Comparison of ENCODE assay signal across 22 mouse cellular contexts in genomic region chr17:79770911-79771310, GRCm38 (mm10). TPM values are rescaled to one million over a fixed set of nuclear protein-coding genes. Genes with fewer than 3 reads are reported as not detected.
"Had no signal": no experiment of that assay in that cellular context is flagged by ENCODE, and none has a peak within 500 bp of the region (broad histone marks: within the 10 kb centered on the region; RNA-seq: fewer than 3 reads in every experiment).

No protein-coding gene starts in this region.

- DNase-seq: gastrocnemius, postnatal 25 days; heart, postnatal 10 days; heart, postnatal 4 days; kidney, adult 18-20 months; kidney, adult 8-10 months; kidney, postnatal 10 days; kidney, postnatal 25 days; kidney, postnatal 4 days; left cerebral cortex, postnatal 4 days had no signal

- H3K4me2 ChIP-seq: intestine, embryonic 15.5 days; limb, embryonic 15.5 days; liver, embryonic 12.5 days had no signal

- H3K4me3 ChIP-seq: heart, embryonic 10.5 days; heart, embryonic 12.5 days; hindbrain, embryonic 12.5 days; intestine, embryonic 15.5 days; layer of hippocampus, adult 2 months; limb, embryonic 13.5 days; limb, embryonic 15.5 days; liver, embryonic 12.5 days had no signal

- H3K27ac ChIP-seq: heart, embryonic 10.5 days; hindbrain, embryonic 10.5 days; hindbrain, embryonic 12.5 days; hindbrain, embryonic 14.5 days; intestine, embryonic 15.5 days; layer of hippocampus, adult 2 months; limb, embryonic 13.5 days; limb, embryonic 15.5 days; liver, embryonic 12.5 days; liver, embryonic 14.5 days had no signal

- H3K9me3 ChIP-seq: heart, embryonic 10.5 days; heart, embryonic 12.5 days; hindbrain, embryonic 10.5 days; hindbrain, embryonic 12.5 days; intestine, embryonic 15.5 days; limb, embryonic 13.5 days; limb, embryonic 15.5 days; liver, embryonic 12.5 days had no signal

- H3K36me3 ChIP-seq: heart, embryonic 10.5 days; heart, embryonic 12.5 days; hindbrain, embryonic 10.5 days; hindbrain, embryonic 12.5 days; intestine, embryonic 15.5 days; limb, embryonic 13.5 days; limb, embryonic 15.5 days; liver, embryonic 12.5 days had no signal

- H3K4me1 ChIP-seq: heart, embryonic 12.5 days; intestine, embryonic 15.5 days; liver, embryonic 12.5 days had no signal

- ATAC-seq: inflammation-experienced regulatory T-cells, adult 6 months; intestine, embryonic 15.5 days; intestine, postnatal 0 days; liver, embryonic 12.5 days had no signal

- H3K9ac ChIP-seq: heart, embryonic 12.5 days; hindbrain, embryonic 12.5 days; hindbrain, embryonic 14.5 days; intestine, embryonic 15.5 days; limb, embryonic 13.5 days; limb, embryonic 15.5 days; liver, embryonic 12.5 days; liver, embryonic 14.5 days had no signal

- H3K27me3 ChIP-seq: heart, embryonic 12.5 days; hindbrain, embryonic 12.5 days; intestine, embryonic 15.5 days; limb, embryonic 13.5 days; limb, embryonic 15.5 days; liver, embryonic 12.5 days had no signal

RNA-seq across cellular contexts. Expression of gene Cyp1b1, which starts 56.0 kb away (rescaled TPM):
- polyA plus RNA-seq: inflammation-experienced regulatory T-cells, adult 6 months had no signal
